Mouse (Mus musculus): ENCODE data around the gene Slit3. TPM values are rescaled to one million over a fixed set of nuclear protein-coding genes. Genes with fewer than 3 reads are reported as not detected.

Gene Slit3
- polyA plus RNA-seq, 1 experiment, result not detected

DNA sequence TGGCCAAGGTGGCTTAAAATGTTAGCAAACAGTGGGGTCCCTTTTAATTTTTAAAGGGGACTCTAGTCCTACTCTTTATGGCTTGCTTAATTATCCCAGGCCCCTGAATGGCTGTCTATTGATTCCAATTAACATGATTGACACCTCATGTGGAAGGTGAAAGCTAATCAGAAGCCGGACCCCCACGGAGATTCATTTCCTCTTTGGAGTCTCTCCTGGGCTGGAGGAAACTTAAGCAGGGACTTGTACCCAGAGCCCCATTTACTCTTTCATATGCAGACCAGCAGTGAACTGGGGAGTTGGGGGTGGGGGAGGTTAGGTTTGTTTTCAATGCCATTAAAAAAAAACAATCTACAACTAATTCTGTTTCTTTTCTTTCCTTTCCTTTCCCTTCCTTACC is 230.4 kb downstream of the Slit3 start:
- Histone ChIP-seq H3K4me1 (ENCODE audit: control insufficient read depth) (no peaks in the 10 kb centered on the region), H3K4me3 (replicated peaks) (no peak overlapping the region), H3K9me3 (ENCODE audit: control insufficient read depth, low read length) (no peaks in the 10 kb centered on the region), H3K36me3 (ENCODE audit: control insufficient read depth) (no peaks in the 10 kb centered on the region), H3K27me3 (ENCODE audit: control insufficient read depth) (no peaks in the 10 kb centered on the region)
- TF ChIP-seq GATA1 (IDR thresholded peaks at IDR 0.05; ENCODE audit: low read length) (no peak), TAL1 (IDR thresholded peaks at IDR 0.05; ENCODE audit: low read length) (no peak)

DNA sequence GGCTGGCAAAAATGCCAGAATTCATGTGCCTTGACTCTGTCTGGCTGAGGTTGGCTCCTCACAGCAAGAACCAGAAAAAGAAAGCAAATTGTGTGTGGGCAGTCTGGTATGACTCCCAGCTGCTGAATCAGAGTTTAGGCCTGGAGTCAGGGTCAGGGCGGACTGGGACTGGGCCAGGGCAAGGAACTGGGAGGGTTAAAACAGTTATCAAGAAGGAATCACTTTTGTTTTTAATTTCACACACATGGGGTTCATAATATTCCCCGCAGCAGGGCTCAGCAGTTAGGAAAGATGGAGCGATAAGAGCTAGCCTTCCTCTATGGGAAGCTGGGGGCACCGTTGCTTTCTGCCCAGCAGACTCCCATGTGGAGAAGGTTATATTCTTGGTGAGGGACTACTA is 234.8 kb downstream of the Slit3 start:
- Histone ChIP-seq H3K4me1 (ENCODE audit: control insufficient read depth) (no peaks in the 10 kb centered on the region), H3K27me3 (ENCODE audit: control insufficient read depth) (no peaks in the 10 kb centered on the region), H3K9me3 (ENCODE audit: control insufficient read depth, low read length) (peaks cover 5% of the 10 kb centered on the region), H3K4me3 (replicated peaks) (no peak overlapping the region), H3K36me3 (ENCODE audit: control insufficient read depth) (no peaks in the 10 kb centered on the region)
- TF ChIP-seq GATA1 (IDR thresholded peaks at IDR 0.05; ENCODE audit: low read length), result no peak
- TF ChIP-seq TAL1 (IDR thresholded peaks at IDR 0.05; ENCODE audit: low read length), result no peak

DNA sequence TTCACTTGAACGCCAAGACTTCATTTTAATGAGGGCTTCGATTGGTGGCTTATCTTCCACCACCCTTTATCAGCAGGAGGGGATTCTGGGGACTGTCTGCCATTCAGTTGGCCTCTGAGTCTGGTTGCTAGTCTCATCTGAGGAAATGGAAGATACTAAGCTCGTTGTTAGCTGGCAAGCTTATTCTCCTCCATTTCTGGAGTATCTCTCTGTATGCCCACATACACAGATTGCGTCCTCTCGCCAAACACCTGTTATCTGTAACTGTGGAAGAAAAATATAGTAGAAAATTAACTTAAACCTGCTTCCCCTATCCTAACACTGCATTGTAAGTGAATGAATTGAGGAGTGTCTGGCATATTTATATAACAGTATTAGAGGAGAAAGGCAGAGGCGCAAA is 240.0 kb downstream of the Slit3 start:
- Histone ChIP-seq H3K4me1 (ENCODE audit: control insufficient read depth) (no peaks in the 10 kb centered on the region), H3K36me3 (ENCODE audit: control insufficient read depth) (no peaks in the 10 kb centered on the region), H3K27me3 (ENCODE audit: control insufficient read depth) (peaks cover 2% of the 10 kb centered on the region; the same call in 1 of the 2 replicates), H3K9me3 (ENCODE audit: control insufficient read depth, low read length) (peaks cover 5% of the 10 kb centered on the region), H3K4me3 (replicated peaks) (no peak overlapping the region)
- TF ChIP-seq GATA1 (IDR thresholded peaks at IDR 0.05; ENCODE audit: low read length), result no peak
- no peak for TF ChIP-seq TAL1 (IDR thresholded peaks at IDR 0.05; ENCODE audit: low read length)

DNA sequence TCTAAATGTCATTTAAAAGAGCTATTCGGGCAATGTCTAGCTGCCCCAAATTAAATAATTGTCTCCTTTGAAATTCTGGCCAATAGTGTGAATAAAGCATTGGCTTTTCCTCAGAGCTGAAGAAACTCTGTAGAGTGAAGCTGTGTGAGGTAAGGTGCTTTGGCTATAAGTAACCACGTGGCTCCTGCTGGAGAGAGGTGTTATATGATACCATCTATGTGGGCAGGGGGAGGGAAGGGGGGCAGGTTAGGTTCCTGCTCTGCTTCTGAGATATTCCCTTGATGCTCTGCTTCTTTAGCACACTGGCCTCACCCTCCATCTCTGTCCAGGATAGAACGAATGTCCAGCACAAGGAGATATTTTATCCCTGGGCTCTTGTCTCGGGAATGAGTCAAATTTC is 242.0 kb downstream of the Slit3 start:
- Histone ChIP-seq H3K36me3 (ENCODE audit: control insufficient read depth) (no peaks in the 10 kb centered on the region), H3K27me3 (ENCODE audit: control insufficient read depth) (peaks cover 2% of the 10 kb centered on the region; the same call in 1 of the 2 replicates), H3K4me3 (replicated peaks) (no peak overlapping the region), H3K4me1 (ENCODE audit: control insufficient read depth) (no peaks in the 10 kb centered on the region), H3K9me3 (ENCODE audit: control insufficient read depth, low read length) (peaks cover 5% of the 10 kb centered on the region)
- TF ChIP-seq GATA1 (IDR thresholded peaks at IDR 0.05; ENCODE audit: low read length), result no peak

DNA sequence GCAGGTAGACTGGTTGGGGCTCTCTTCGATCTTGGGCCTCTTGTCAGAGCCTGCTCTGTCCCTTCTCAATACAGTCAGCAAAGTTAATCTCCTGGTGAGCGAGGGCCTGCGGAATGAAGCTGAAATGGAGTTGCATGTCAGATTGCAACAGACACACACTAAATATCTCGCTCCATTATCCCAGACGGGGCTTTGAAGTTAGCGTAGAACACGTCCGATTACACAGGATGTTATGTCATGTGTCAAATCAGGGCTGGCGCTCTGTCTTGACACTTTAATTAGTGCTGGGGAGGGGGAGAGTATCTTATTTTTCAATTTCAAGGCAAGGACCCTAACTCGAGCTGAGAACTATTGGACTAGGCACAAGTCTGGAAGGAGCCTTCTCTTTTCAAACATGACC is 243.4 kb downstream of the Slit3 start:
- H3K9me3 ChIP-seq (ENCODE audit: control insufficient read depth, low read length), result peaks cover 3% of the 10 kb centered on the region
- TF ChIP-seq GATA1 (IDR thresholded peaks at IDR 0.05; ENCODE audit: low read length), result no peak
- no peak for TF ChIP-seq TAL1 (IDR thresholded peaks at IDR 0.05; ENCODE audit: low read length)
- H3K4me3 ChIP-seq (replicated peaks), result no peak overlapping the region
- H3K4me1 ChIP-seq (ENCODE audit: control insufficient read depth), result no peaks in the 10 kb centered on the region
- H3K36me3 ChIP-seq (ENCODE audit: control insufficient read depth), result no peaks in the 10 kb centered on the region
- peaks cover 2% of the 10 kb centered on the region; the same call in 1 of the 2 replicates for H3K27me3 ChIP-seq (ENCODE audit: control insufficient read depth)

DNA sequence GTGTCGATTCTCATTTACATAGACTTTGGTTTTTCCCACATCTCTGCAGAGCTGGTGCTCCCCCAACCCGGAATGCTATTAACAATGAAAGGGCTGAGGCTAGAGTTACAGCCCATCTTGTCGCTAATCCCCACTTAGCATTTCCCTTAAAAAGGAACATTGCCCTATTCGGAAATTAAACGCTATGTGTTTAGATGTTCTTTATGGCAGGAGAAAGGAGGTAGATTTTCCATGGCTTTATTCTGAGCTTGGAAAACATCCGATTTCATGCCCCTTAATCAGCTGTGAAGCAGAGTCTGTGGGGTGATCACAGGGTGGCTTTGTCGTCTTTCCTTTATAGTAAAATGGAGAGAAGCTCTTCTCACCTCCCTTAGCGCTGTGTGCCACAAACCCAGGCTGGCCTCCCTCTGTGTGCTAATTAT is 244.5 kb downstream of the Slit3 start:
- TF ChIP-seq GATA1 (IDR thresholded peaks at IDR 0.05; ENCODE audit: low read length) (no peak), TAL1 (IDR thresholded peaks at IDR 0.05; ENCODE audit: low read length) (no peak)
- H3K9me3 ChIP-seq (ENCODE audit: control insufficient read depth, low read length), result no peaks in the 10 kb centered on the region; the same call in 1 of the 2 replicates
- H3K4me3 ChIP-seq (replicated peaks), result no peak overlapping the region
- H3K36me3 ChIP-seq (ENCODE audit: control insufficient read depth), result no peaks in the 10 kb centered on the region
- H3K4me1 ChIP-seq (ENCODE audit: control insufficient read depth), result no peaks in the 10 kb centered on the region
- H3K27me3 ChIP-seq (ENCODE audit: control insufficient read depth), result peaks cover 2% of the 10 kb centered on the region; the same call in 1 of the 2 replicates

GRCm38 (mm10) chr11:35366611-35367010 is 245.6 kb downstream of the Slit3 start:
- H3K27me3 ChIP-seq (ENCODE audit: control insufficient read depth), result peaks cover 2% of the 10 kb centered on the region; the same call in 1 of the 2 replicates
- no peaks in the 10 kb centered on the region for H3K4me1 ChIP-seq (ENCODE audit: control insufficient read depth)
- H3K4me3 ChIP-seq (replicated peaks), result no peak overlapping the region
- H3K36me3 ChIP-seq (ENCODE audit: control insufficient read depth), result no peaks in the 10 kb centered on the region
- H3K9me3 ChIP-seq (ENCODE audit: control insufficient read depth, low read length), result no peaks in the 10 kb centered on the region; the same call in 1 of the 2 replicates
- TF ChIP-seq TAL1 (IDR thresholded peaks at IDR 0.05; ENCODE audit: low read length) (no peak), GATA1 (IDR thresholded peaks at IDR 0.05; ENCODE audit: low read length) (no peak)

DNA sequence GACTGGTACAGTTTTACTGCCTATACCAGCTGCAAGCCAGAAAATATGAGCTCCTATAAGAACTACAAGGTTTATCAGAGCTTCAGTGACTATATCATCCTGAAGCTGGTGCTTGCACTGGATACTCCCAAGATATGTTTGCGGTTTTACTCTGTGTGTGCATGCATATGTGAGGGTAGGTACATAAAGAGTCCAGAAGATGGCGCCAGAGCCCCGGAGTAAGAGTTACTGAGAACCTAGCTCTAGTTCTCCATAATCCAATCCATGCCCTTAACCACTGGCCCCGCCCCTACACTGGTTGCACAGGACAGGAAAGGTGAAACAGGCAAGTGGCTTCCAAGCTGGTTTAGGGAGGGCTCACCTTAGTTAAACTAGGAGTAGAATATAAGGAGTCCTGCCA is 246.2 kb downstream of the Slit3 start:
- peaks cover under 1% of the 10 kb centered on the region for H3K9me3 ChIP-seq (ENCODE audit: control insufficient read depth, low read length)
- H3K4me3 ChIP-seq (replicated peaks), result no peak overlapping the region
- peaks cover 2% of the 10 kb centered on the region; the same call in 1 of the 2 replicates for H3K27me3 ChIP-seq (ENCODE audit: control insufficient read depth)
- no peaks in the 10 kb centered on the region for H3K4me1 ChIP-seq (ENCODE audit: control insufficient read depth)
- TF ChIP-seq TAL1 (IDR thresholded peaks at IDR 0.05; ENCODE audit: low read length) (no peak), GATA1 (IDR thresholded peaks at IDR 0.05; ENCODE audit: low read length) (no peak)
- no peaks in the 10 kb centered on the region for H3K36me3 ChIP-seq (ENCODE audit: control insufficient read depth)

DNA sequence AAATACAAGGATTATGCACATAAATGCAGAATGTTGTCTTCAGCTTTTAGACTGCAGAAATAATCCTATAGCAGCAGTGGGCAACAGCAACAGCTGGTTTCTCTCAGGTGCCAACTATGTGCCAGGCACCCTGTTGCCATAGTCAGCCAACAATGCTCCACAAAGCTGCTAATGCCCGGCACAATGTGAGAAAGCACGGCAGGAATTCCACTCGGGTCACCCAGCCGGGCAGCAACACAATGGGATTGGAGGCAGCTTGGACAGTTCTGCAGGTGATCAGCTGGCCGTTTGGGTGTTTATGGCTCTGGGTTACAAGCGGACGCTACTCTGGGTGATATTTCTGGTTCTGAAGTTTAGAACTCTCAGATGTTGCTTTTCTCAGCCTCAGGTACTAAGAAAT is 248.9 kb downstream of the Slit3 start:
- TF ChIP-seq GATA1 (IDR thresholded peaks at IDR 0.05; ENCODE audit: low read length), result no peak
- no peak for TF ChIP-seq TAL1 (IDR thresholded peaks at IDR 0.05; ENCODE audit: low read length)
- Histone ChIP-seq H3K4me1 (ENCODE audit: control insufficient read depth) (no peaks in the 10 kb centered on the region), H3K4me3 (replicated peaks) (no peak overlapping the region), H3K9me3 (ENCODE audit: control insufficient read depth, low read length) (peaks cover 6% of the 10 kb centered on the region), H3K36me3 (ENCODE audit: control insufficient read depth) (no peaks in the 10 kb centered on the region), H3K27me3 (ENCODE audit: control insufficient read depth) (peaks cover 2% of the 10 kb centered on the region; the same call in 1 of the 2 replicates)

- Histone ChIP-seq H3K4me3 (replicated peaks) (no peak overlapping the region), H3K4me1 (ENCODE audit: control insufficient read depth) (no peaks in the 10 kb centered on the region), H3K36me3 (ENCODE audit: control insufficient read depth) (no peaks in the 10 kb centered on the region), H3K27me3 (ENCODE audit: control insufficient read depth) (no peaks in the 10 kb centered on the region), H3K9me3 (ENCODE audit: control insufficient read depth, low read length) (peaks cover 6% of the 10 kb centered on the region)
- no peak for TF ChIP-seq TAL1 (IDR thresholded peaks at IDR 0.05; ENCODE audit: low read length)
- no peak for TF ChIP-seq GATA1 (IDR thresholded peaks at IDR 0.05; ENCODE audit: low read length)
Observed at GRCm38 (mm10) chr11:35370705-35371104, 249.7 kb downstream of the Slit3 start.
